Mouse (Mus musculus): ENCODE results near the gene Dnajc22.

GRCm38 (mm10) chr15:99095356-99095755, 2.4 kb downstream of the Dnajc22 start:
- TF ChIP-seq CTCF (IDR thresholded peaks at IDR 0.05; ENCODE audit: borderline replicate concordance, insufficient read depth, low read depth, low read length) (no peak), POLR2A (IDR thresholded peaks at IDR 0.05; ENCODE audit: borderline replicate concordance, insufficient read depth, low read length) (no peak)

Data from cerebellum, adult 2 months (tissue).